Mouse (Mus musculus): ENCODE results near the gene Rabgef1.

- TF ChIP-seq JUN (IDR thresholded peaks at IDR 0.05; ENCODE audit: insufficient read depth, low read depth, low read length), result no peak
- TF ChIP-seq HCFC1 (IDR thresholded peaks at IDR 0.05; ENCODE audit: low read depth, low read length), result no peak
- TF ChIP-seq POLR2A (IDR thresholded peaks at IDR 0.05; ENCODE audit: low read depth, low read length), result no peak
- TF ChIP-seq CHD2 (IDR thresholded peaks at IDR 0.05; ENCODE audit: low read length), result no peak
- no peak for TF ChIP-seq EP300 (IDR thresholded peaks at IDR 0.05; ENCODE audit: low read length)
- TF ChIP-seq CTCF (conservative IDR thresholded peaks at IDR 0.05 in 1 of 2, IDR thresholded peaks at IDR 0.05 in 1 of 2; ENCODE audit: low read depth in 2 of 2, low read length in 2 of 2), result no peak
- no peak for TF ChIP-seq MEF2A (IDR thresholded peaks at IDR 0.05; ENCODE audit: borderline replicate concordance, low read depth, low read length)
- TF ChIP-seq MYC (IDR thresholded peaks at IDR 0.05; ENCODE audit: low read depth, low read length), result no peak
- no peak for TF ChIP-seq NRF1 (IDR thresholded peaks at IDR 0.05; ENCODE audit: low read depth, low read length)
- TF ChIP-seq NELFE (IDR thresholded peaks at IDR 0.05; ENCODE audit: low read depth, low read length), result no peak
Measured at GRCm38 (mm10) chr5:130221760-130222145, 50.2 kb downstream of the Rabgef1 start.
